Mouse (Mus musculus) testis, postnatal 10 days (tissue): Measurements from ENCODE around the gene Emg1.

Experiments
- DNase-seq: peaks from one replicate; pipeline ENCODE4 v3.0.0; 2021; ENCODE audit warnings: low spot score

Gene Emg1

DNA sequence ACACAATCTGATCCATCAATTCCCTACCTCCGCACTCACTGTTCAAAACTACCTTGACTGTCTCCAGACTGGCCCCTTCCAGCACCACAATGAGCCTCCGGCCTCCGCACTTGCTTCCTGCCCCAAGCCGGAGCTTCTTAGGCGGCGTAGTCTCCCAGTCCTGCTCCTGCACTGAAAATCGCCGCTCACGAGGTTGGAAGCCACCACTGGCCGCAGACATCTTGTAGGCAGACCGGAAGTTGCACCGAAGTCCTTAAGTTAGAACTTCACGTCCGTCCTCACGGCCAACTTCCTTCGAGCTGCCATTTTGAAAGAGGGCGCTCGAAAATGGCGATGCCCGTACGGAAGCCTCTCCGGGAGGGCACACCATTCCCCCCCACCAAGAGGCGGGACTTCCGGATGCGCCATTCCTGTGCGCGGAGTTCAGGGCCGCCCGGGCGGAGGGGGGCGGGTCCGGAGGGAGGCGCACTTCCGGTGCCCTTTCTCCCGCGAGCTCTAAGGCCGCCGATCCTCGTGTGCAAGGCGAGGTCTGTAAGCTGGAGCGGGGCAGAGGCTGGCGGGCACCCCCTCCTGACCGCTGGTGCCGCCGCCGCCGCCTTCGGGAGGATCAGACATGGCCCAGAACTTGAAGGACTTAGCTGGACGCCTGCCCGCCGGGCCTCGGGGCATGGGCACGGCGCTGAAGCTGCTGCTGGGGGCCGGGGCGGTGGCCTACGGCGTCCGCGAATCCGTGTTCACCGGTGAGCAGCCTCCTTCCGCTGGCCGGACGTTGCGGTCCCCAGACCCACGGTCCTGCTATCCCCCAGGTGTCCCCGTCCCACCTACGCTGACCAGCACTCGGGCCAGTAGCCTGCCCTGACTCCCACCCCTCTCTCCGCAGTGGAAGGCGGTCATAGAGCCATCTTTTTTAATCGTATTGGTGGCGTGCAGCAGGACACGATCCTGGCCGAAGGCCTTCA, at the start of gene Emg1, which contains the start of gene Phb2:
Gene Emg1, minus strand, starts transcription at position 355 of the 959 bp plus-strand sequence.
Gene Phb2, plus strand, starts transcription at position 513 of the 959 bp plus-strand sequence.
- peak; percentile 98 for DNase-seq

- DNase-seq, result peak; percentile 89
Observed at GRCm38 (mm10) chr6:124759259-124759658, 47.3 kb upstream of the Emg1 start.

GRCm38 (mm10) chr6:124758849-124759232, 46.9 kb upstream of the Emg1 start:
- no peak for DNase-seq

- peak; percentile 68 for DNase-seq
Observed at GRCm38 (mm10) chr6:124757909-124758848, 46.2 kb upstream of the Emg1 start.

DNA sequence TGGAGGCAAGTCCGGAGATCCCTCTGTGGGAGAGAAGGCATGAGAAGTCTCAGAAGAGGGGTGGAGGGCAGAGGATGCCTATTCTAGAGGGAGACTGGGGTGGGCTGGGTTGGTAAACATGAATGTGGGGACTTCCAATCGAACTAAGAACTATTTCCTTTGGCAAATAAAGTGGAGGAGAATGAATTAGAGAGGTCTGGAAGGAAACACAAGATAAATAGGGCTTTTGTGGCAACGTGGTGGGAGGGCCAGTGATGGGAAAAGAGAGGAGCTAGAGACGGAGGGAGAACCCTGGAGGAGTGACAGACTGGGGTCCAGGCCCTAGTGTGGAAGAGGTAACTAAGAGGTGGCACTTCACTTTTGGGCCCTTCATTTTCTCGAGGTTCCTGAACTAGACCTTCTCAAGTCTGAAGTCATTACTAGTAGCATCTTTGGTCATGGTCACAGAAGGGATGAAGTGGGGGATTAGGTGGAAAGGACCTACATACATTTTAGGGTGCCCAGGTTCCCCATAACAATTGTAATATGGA, 45.4 kb upstream of the Emg1 start:
- DNase-seq, result no peak

DNA sequence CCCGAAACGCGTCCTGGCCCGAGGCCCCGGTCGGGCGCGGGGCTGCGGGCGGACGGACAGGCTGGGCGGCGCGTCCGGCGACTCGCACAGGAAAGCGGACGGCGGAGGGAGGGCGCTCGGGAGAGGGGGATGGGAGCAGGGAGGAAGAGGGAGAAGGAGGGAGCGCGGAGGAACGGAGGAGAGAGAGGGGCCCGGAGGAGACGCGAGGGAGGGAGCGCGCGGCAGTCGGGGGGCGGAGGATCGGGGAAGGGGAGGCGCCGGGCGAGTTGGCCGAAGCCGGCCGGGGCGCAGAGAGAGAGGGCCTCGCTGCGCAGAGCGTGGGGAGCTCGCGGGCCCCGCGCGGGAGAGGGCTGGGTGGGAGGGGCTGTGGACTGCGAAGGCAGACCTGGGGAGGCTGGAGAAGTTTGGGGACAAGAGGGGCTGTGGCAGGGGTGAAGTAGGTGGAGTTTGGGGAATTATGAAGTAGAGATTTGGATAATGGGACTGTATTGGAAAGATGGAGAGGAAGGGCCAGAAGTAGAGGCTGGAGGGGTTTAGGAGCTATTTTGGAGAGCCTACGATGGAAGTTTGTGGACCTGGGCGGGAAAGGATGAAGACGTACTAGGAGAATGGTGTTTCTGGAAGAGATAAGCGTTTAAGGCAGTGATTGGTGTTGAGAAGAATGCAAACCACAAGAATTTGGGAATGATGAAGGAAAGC, 44.8 kb upstream of the Emg1 start:
- peak; percentile 89 for DNase-seq

- peak; percentile 84 for DNase-seq
Observed at GRCm38 (mm10) chr6:124755831-124756595, 44.0 kb upstream of the Emg1 start, which contains the start of the genes Gm45234 and Atn1. Gene Gm45234 (minus strand): TSS chr6:124756021. Gene Atn1 (minus strand): TSS chr6:124756524.

GRCm38 (mm10) chr6:124755306-124755705, 43.3 kb upstream of the Emg1 start:
- no peak for DNase-seq

DNA sequence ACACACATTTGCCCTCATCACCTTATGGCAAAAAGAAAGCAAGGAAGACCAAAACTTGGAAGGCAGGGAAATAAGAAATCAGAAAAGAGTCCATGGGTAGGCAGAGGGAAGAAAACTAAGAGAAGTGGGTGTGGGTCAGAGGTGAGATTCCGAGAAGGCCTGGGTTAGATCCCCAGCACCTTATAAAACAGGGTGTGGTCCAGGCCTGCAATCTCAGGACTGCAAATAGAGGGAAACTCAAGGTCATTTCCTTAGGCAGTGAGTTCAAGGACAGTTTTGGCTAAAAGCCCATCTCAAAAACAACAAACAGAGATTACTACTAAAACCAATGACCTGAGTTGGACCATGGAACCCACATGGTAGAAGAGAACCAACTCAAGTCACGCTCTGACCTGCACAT, 41.9 kb upstream of the Emg1 start:
- no peak for DNase-seq

DNA sequence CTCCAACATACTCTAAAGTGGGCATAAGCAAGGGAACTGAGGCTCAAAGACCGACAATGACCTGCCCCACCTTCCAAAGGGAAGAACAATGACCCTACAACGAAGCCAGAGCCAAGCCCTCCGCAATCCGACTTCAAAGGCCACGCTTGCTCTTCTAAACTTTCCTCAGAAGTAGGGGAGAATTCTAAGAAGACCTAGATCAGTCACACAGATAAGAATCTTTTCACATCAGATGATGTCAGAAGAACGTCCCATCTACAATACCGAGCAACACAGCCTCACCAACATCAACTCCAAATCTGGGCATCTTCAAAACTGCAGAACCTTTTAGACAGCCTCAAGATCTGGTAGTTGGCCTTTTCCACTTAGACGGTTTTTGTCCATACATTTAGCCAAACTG, 38.4 kb upstream of the Emg1 start:
- no peak for DNase-seq

- no peak for DNase-seq
Observed at GRCm38 (mm10) chr6:124746654-124747632, 35.0 kb upstream of the Emg1 start.

GRCm38 (mm10) chr6:124746296-124746605, 34.3 kb upstream of the Emg1 start:
- DNase-seq, result no peak

DNA sequence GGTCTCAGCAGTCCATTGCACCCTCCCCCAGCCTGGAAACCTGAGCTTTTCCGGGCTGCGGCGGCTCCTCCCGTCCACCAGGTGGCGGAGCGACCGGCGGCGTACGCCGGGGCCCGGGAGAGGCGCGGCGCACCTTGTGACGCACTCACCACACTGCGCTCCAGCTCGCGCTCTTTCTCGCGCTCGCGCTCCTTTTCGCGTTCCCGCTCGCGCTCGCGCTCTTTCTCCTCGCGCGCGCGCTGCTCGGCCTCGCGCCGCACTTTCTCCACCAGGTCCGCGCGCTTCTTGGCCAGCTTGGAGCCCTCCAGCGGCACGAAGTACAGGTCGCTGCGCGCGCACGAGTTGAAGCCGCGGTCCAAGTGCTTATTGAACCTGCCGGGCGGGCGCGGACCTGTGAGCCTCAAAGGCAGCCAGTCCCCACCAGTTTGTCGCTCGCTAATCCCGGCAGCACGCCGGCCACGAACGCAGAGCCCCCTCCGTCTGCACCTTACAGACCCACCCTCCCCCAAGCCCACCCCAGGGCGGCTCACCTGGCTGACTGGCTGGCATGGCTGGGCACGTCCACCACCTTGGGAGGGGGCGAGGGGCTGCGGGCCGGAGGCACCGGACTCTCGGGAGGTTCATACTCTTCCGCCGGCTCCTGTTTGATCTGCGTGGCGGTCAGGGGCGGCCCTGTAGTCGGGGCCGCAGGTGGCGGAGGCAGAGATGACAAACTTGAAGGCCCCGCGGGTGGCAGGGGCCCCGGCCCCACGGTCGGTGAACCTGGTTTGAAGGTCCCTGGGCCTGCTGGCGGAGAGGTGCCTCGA, 33.7 kb upstream of the Emg1 start:
- peak; percentile 94 for DNase-seq

GRCm38 (mm10) chr6:124744755-124745321, 32.9 kb upstream of the Emg1 start:
- no peak for DNase-seq

GRCm38 (mm10) chr6:124743647-124744046, 31.7 kb upstream of the Emg1 start:
- DNase-seq, result no peak

DNA sequence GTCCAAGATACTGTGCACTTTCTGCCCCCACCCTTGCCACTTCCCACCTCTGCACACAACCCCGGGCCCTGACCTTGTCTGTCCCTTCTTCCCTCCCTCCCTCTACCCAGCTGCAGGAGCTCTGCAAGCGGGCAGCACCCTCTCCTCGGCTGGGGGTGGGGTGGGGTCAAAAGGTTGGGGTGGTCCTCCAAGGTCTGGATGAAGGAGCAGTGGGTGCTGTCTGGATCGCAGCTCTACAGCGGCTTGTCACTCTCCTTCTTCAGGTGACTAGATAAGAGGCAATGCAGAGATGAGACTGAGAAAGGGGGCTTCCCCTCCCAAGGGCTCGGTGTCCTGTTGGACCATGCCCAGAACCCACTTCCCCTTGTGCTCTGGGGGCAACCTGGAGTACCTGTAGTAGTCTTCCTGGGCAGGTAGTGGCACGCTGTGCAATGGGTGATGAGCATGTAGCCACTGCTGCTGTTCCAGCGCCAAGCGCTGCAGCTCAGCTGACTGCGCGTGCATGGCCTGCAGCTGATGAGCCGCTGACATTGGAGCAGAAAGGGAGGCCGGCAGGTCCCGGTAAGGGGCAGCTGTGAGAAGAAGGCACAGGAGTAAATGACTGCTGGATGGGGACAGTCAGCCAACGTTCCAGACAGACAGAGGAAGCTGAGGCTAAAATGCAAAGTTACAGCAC, 31.0 kb upstream of the Emg1 start:
- DNase-seq, result no peak

DNA sequence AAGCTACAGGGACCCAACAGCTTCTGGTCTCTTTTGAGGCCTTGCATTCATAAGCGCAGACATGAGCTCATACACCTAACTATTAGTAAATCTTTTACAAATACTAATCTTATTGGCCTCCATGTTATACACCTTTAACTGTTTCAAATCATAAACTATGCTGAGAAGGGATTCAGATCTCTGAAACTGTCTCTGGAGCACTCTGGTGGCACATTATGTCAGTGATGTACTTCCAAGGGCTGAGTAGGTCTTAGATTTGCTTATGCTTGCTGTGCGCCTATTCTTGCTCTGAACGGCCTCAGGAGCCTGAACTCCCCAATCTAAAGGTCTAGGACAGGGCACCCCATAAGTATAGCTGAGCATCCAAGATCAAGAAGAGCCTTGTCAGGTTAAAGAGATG, 29.9 kb upstream of the Emg1 start:
- DNase-seq, result no peak
